In genomic region chr14:77584426-77584825, GRCm38 (mm10) we compare ENCODE assay signal across 21 mouse cellular contexts.
"Had no signal": no experiment of that assay in that cellular context is flagged by ENCODE, and none has a peak within 500 bp of the region (broad histone marks: within the 10 kb centered on the region; RNA-seq: fewer than 3 reads in every experiment).

No protein-coding gene starts in this region.

- H3K27ac ChIP-seq: kidney, postnatal 0 days; layer of hippocampus, adult 2 months; limb, embryonic 12.5 days; liver, embryonic 14.5 days; midbrain, embryonic 10.5 days; midbrain, embryonic 13.5 days; stomach, postnatal 0 days had no signal

- H3K9ac ChIP-seq: limb, embryonic 12.5 days; limb, embryonic 15.5 days; liver, embryonic 14.5 days; liver, postnatal 0 days; lung, embryonic 14.5 days; midbrain, embryonic 13.5 days had no signal

- H3K27me3 ChIP-seq: limb, embryonic 12.5 days; limb, embryonic 15.5 days; midbrain, embryonic 13.5 days had no signal

- DNase-seq: kidney, postnatal 25 days; layer of hippocampus, adult 9-11 months; liver, postnatal 0 days; lung, embryonic 14.5 days; lung, postnatal 10 days; lung, postnatal 36 days; thymus, adult 2 months; thymus, postnatal 14 days; thymus, postnatal 4 days had no signal

- ATAC-seq: liver, postnatal 0 days; midbrain, embryonic 13.5 days; midbrain, embryonic 16.5 days had no signal

- H3K9me3 ChIP-seq: limb, embryonic 12.5 days; limb, embryonic 15.5 days; midbrain, embryonic 10.5 days; midbrain, embryonic 13.5 days had no signal

- H3K4me2 ChIP-seq: limb, embryonic 12.5 days; limb, embryonic 15.5 days; liver, embryonic 11.5 days; lung, embryonic 14.5 days; midbrain, embryonic 13.5 days had no signal

- H3K36me3 ChIP-seq: limb, embryonic 12.5 days; limb, embryonic 15.5 days; midbrain, embryonic 10.5 days; midbrain, embryonic 13.5 days had no signal

- H3K4me3 ChIP-seq: layer of hippocampus, adult 2 months; limb, embryonic 12.5 days; limb, embryonic 15.5 days; megakaryocyte, embryonic 14.5 days; midbrain, embryonic 10.5 days; midbrain, embryonic 13.5 days; myocyte had no signal
